Mouse (Mus musculus) lung, embryonic 14.5 days (tissue): ENCODE measurements around the gene Igf2bp3. TPM values are rescaled to one million over a fixed set of nuclear protein-coding genes. Genes with fewer than 3 reads are reported as not detected.

Experiments
- ATAC-seq: fragments of 200-750 bp; cut with Nextera tagmentation; 2 replicates; pipeline ENCODE4 v1.8.0; 2017; ENCODE audit warnings: mild to moderate bottlenecking, moderate TSS enrichment, moderate library complexity; ENCODE audit not compliant: insufficient read depth
- DNase-seq: peaks from one replicate; pipeline ENCODE4 v3.0.0-alpha.2; 2015
- H3K27ac ChIP-seq: fragments of 300-500 bp; sonication (generic); 2 replicates; pipeline ENCODE4 v1.5.1; 2014; ENCODE audit warnings: low read depth, mild to moderate bottlenecking, moderate library complexity
- H3K27me3 ChIP-seq: fragments of 300-500 bp; sonication (generic); 2 replicates; pipeline ENCODE4 v1.6.1; 2014; ENCODE audit warnings: low read length, control low read depth; ENCODE audit not compliant: insufficient read depth
- H3K36me3 ChIP-seq: fragments of 300-500 bp; sonication (generic); 2 replicates; pipeline ENCODE4 v1.6.1; 2014; ENCODE audit warnings: control low read depth; ENCODE audit not compliant: insufficient read depth
- H3K4me1 ChIP-seq: fragments of 300-500 bp; sonication (generic); 2 replicates; pipeline ENCODE4 v1.6.1; 2014; ENCODE audit warnings: antibody characterized with exemption, control low read depth; ENCODE audit not compliant: insufficient read depth
- H3K4me2 ChIP-seq: fragments of 300-500 bp; sonication (generic); 2 replicates; pipeline ENCODE4 v1.6.1; 2014; ENCODE audit warnings: mild to moderate bottlenecking
- H3K4me3 ChIP-seq: fragments of 300-500 bp; sonication (generic); 2 replicates; pipeline ENCODE4 v1.5.1; 2014; ENCODE audit warnings: low read depth, low read length
- H3K9ac ChIP-seq: fragments of 300-500 bp; sonication (generic); 2 replicates; pipeline ENCODE4 v1.6.1; 2014
- H3K9me3 ChIP-seq: fragments of 300-500 bp; sonication (generic); 2 replicates; pipeline ENCODE4 v1.6.1; 2016; ENCODE audit warnings: low read depth, low read length, control low read depth
- CTCF ChIP-seq: IDR thresholded peaks from 2 replicates; pipeline ENCODE4 v1.5.1; 2016; ENCODE audit warnings: antibody characterized with exemption, low read depth
- WGBS: fragments of 180-500 bp; shearing (Covaris S2); extraction: QIAGEN DNeasy Blood & Tissue Kit; methylation state at CpG from one replicate; pipeline ENCODE4 v1.1.7; 2014; 5-methylcytosine and 5-hydroxymethylcytosine counted together
- polyA plus RNA-seq: library from polyadenylated mRNA; unstranded; fragments of >200 nt; fragmentation: Nextera tagmentation; extraction: Ambion mirVana; gene quantifications from 2 replicates; pipeline ENCODE4 v1.2.1, GENCODE M21; 2014

Igf2bp3 gene
- polyA plus RNA-seq, 1 experiment from 2014 or later, result 67.5 TPM

DNA sequence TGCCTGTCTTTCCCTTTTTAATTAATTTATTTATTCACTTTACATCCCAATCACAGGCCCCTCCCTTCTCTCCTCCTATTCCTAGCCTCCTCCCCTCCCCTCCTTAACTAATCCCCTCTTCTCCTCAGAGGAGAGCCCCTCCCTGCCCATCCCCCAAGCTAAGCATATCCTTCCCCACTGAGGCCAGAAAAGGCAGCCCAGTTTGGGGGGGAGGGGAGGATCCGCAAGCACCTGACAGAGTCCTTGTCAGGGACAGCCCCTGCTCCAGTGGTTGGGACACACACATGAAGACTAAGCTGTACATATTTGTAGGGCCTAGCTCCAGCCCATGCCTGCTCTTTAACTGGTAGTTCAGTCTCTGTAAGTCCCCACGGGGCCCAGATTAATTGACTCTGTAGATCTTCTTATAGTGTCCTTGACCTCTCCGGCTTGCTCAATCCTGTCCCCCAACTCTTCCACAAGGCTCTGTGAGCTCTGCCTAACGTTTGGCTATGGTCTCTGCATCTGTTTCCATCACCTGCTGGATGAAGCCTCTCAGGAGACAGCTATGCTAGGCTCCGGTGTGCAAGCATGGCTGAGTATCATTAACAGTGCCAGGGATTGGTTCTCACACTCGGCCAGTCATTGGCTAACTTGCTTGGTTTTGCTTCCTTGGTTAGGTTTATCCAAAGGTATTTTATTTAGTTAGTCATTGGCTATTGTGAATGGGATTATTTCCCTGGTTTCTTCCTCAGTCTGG lies 82.2 kb downstream of the Igf2bp3 start:
- ATAC-seq (no peak), DNase-seq (no peak)
- WGBS, result 63% methylated on average over 6 of the region's 6 CpGs
- Histone ChIP-seq H3K27me3 (no peaks in the 10 kb centered on the region), H3K4me2 (no peak overlapping the region), H3K9me3 (no peaks in the 10 kb centered on the region), H3K36me3 (peaks cover 6% of the 10 kb centered on the region; the same call in 1 of the 2 replicates), H3K27ac (no peak overlapping the region), H3K4me3 (no peak overlapping the region), H3K4me1 (no peaks in the 10 kb centered on the region), H3K9ac (no peak overlapping the region)
- no peak for TF ChIP-seq CTCF

DNA sequence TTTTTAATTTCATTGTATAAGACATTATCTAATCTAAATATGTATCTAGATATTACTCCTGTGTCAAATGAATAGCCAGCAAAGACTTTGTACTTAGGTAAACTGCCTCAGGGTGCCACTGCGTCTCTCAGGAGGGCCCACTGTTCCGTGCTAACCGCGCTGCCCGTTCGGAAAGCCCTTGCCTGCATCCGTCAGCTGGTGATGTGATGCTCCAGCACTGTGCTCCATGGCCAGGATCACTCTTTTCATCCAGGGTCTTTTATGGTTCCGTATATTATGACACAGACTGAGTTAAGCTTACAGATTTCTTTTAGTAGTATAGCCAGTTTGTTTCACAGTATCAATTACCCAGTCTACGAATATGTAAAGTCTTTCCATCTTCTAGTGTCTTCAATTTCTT lies 82.9 kb downstream of the Igf2bp3 start:
- Histone ChIP-seq H3K4me3 (no peak overlapping the region), H3K9ac (no peak overlapping the region), H3K4me2 (no peak overlapping the region), H3K4me1 (no peaks in the 10 kb centered on the region), H3K27me3 (no peaks in the 10 kb centered on the region), H3K36me3 (peaks cover 6% of the 10 kb centered on the region; the same call in 1 of the 2 replicates), H3K9me3 (no peaks in the 10 kb centered on the region), H3K27ac (no peak overlapping the region)
- DNase-seq (no peak), ATAC-seq (no peak)
- no peak for TF ChIP-seq CTCF
- WGBS, result 87% methylated on average over 9 of the region's 9 CpGs

DNA sequence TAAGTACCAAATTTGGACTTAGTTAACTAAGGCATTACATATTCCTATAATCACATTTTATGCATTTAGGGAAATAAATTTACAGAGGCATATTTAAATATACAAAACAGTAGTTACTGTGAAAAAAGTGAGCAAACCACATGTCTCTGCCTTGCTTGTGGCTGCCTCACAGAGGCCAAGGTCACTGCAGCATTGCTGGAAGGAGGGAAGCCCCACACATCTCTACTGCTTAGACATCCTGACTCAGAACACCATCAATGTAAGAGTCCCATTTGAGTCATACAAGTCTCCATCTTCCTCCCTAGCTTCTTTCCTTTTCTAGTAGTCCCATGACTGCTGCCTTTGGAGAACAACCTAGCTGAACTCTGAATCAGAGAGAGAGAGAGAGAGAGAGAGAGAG lies 84.4 kb downstream of the Igf2bp3 start:
- no peak overlapping the region for H3K4me2 ChIP-seq
- no peak for ATAC-seq

DNA sequence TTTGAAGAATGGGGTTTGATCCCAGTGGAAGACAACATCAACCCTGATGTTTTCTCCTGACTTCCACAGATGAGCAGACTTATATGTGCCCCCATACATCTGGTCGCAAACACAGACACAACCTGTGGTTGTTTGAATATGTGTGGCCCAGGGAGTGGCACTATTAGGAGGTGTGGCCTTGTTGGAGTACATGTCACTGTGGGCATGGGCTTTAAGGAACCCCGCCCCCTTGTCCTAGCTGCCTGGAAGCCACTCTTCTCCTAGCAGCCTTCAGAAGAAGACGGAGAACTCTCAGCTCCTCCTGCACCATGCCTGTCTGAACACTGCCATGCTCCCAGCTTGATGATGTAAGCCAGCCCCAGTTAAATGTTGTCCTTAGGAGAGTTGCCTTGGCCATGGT lies 94.4 kb downstream of the Igf2bp3 start:
- Histone ChIP-seq H3K4me3 (no peak overlapping the region), H3K9me3 (no peaks in the 10 kb centered on the region), H3K4me2 (no peak overlapping the region), H3K36me3 (peaks cover 16% of the 10 kb centered on the region), H3K27ac (peak overlapping the region; percentile 72; the same call in 1 of the 2 replicates), H3K27me3 (no peaks in the 10 kb centered on the region), H3K4me1 (peaks cover 8% of the 10 kb centered on the region), H3K9ac (no peak overlapping the region)
- WGBS, result 73% methylated on average over 3 of the region's 3 CpGs
- TF ChIP-seq CTCF, result no peak
- DNase-seq (no peak), ATAC-seq (no peak)

More for the DNA sequence above, 84.4 kb downstream of the Igf2bp3 start:
- H3K36me3 ChIP-seq, result peaks cover 6% of the 10 kb centered on the region; the same call in 1 of the 2 replicates
- no peaks in the 10 kb centered on the region for H3K9me3 ChIP-seq
- H3K9ac ChIP-seq, result no peak overlapping the region
- no peak overlapping the region for H3K4me3 ChIP-seq
- no peaks in the 10 kb centered on the region for H3K4me1 ChIP-seq
- no peak for DNase-seq
- no peaks in the 10 kb centered on the region for H3K27me3 ChIP-seq
- no peak overlapping the region for H3K27ac ChIP-seq
- no peak for TF ChIP-seq CTCF

DNA sequence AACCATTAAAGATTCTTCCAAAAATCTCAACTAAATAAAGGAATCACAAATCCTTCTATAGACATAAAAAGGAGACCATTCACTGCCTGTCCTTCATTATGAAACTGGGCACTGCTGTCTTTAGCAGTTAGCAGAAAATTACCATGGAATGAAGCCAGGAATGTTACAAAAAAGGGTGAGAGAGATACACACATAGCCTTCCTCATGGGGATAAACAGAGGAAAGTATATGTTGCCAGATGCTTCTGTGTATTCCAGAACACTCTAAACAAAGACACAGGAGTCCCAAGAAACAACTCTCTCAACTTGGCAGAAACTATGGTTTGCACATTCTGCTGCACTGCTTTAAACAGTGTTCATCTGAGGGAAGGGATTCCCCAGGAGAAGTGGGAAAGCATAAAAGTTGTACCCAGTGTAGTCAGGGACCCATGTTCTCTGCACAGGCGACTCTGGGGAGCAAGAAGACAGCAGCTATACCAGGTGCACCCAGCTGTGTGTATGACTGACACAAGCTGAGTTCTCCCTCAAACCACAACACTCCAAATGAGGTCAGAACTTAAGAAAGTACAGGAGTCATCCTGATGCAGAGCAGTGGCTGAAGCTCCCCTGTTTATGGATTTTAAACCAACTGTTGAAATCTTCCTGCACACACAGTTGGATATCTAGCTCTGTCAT lies 95.2 kb downstream of the Igf2bp3 start:
- WGBS, result 47% methylated on average over 1 of the region's 1 CpGs
- ATAC-seq (peak; percentile 62; the same call in 1 of the 2 replicates), DNase-seq (peak; percentile 84)
- H3K4me2 ChIP-seq, result no peak overlapping the region
- H3K27me3 ChIP-seq, result no peaks in the 10 kb centered on the region
- peaks cover 8% of the 10 kb centered on the region for H3K4me1 ChIP-seq
- H3K9me3 ChIP-seq, result no peaks in the 10 kb centered on the region
- peak overlapping the region; percentile 72 for H3K27ac ChIP-seq
- peaks cover 16% of the 10 kb centered on the region for H3K36me3 ChIP-seq
- no peak overlapping the region for H3K9ac ChIP-seq
- H3K4me3 ChIP-seq, result no peak overlapping the region
- TF ChIP-seq CTCF, result no peak

DNA sequence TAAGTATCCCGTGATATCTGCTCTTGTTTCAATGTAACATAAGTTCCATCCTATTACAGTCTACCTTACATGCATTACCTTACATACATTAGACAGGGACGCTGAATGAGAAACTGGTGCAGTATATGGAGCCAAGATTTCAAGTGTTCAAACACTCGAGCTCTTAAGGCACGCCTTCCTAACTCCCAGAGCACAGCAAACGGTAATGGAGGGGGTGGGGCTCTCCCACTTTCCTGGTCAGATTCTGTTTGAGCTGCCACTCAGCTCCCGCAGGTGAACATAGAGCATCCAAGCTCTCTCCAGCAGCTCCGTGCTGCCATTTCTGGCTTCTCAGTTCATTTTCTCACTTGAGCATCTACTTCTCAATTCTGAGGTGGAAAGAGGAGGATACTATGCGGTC lies 96.3 kb downstream of the Igf2bp3 start:
- TF ChIP-seq CTCF, result no peak
- ATAC-seq, result peak; percentile 83
- 62% methylated on average over 8 of the region's 8 CpGs for WGBS
- H3K27me3 ChIP-seq, result no peaks in the 10 kb centered on the region
- H3K36me3 ChIP-seq, result peaks cover 16% of the 10 kb centered on the region
- peak; percentile 70 for DNase-seq
- H3K4me3 ChIP-seq, result no peak overlapping the region
- H3K4me2 ChIP-seq, result no peak overlapping the region
- H3K9me3 ChIP-seq, result no peaks in the 10 kb centered on the region
- H3K4me1 ChIP-seq, result peaks cover 8% of the 10 kb centered on the region
- H3K27ac ChIP-seq, result peak overlapping the region; percentile 59
- H3K9ac ChIP-seq, result no peak overlapping the region

DNA sequence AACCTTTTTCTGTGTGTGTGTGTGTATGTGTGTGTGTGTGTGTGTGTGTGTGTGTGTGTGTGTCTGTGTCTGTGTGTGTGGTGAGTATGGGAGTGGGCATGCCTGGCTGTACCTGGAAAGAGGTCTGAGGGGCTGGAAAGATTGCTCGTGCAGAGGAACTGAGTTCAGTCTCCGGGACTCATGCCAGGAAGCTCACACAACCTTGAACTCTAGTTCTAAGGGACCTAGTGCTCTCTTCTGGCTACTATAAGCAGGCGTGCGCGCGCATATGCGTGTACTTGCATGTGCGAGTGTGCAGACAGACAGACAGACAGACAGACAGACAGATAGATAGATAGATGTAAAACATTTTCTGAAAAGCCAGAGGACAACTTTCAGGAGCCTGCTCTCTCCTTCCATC lies 98.5 kb downstream of the Igf2bp3 start:
- DNase-seq, result no peak
- Histone ChIP-seq H3K4me1 (peaks cover 8% of the 10 kb centered on the region), H3K9ac (no peak overlapping the region), H3K27ac (no peak overlapping the region), H3K9me3 (no peaks in the 10 kb centered on the region), H3K4me2 (no peak overlapping the region), H3K27me3 (no peaks in the 10 kb centered on the region), H3K36me3 (peaks cover 18% of the 10 kb centered on the region), H3K4me3 (no peak overlapping the region)
- no peak for TF ChIP-seq CTCF
- WGBS, result 91% methylated on average over 8 of the region's 8 CpGs
- ATAC-seq, result no peak
